Mouse (Mus musculus): ENCODE results near the gene Lce1k. TPM values are rescaled to one million over a fixed set of nuclear protein-coding genes. Genes with fewer than 3 reads are reported as not detected.
"Not testable (repeated sequence)": the region's sequence is repeated elsewhere in the genome, so short reads cannot be mapped to it uniquely, and the experiment has no call there.

Lce1k gene
- not detected in 2 replicates for polyA plus RNA-seq (2015; fragmentation: Nextera tagmentation; extraction: Ambion mirVana)

DNA sequence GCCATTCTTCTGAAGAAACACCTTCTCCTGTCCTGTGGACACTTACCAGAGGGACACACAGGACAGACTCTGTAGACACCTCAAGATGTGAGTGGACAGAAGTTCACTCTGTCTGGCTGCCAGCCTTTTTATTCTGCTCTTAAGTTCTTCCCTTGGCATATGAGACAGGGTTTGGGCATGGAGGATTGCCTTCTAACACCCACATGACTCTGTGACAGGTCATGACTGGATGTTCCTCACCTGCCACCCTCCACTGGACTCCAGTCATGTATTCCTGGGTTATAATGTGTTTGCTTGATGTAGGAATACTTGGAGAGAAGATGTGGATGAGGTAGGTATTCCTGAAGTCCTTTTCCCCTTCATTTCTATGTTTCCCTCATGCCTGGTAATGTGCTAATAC, at the start of gene Lce1k:
Lce1k (minus strand) TSS at position 101 of the 400 bp plus-strand sequence.
- Histone ChIP-seq H3K4me2 (ENCODE audit: low read depth, low read length) (no peak within 1 kb of the TSS), H3K4me3 (replicated peaks; ENCODE audit: low read length) (no peak within 1 kb of the TSS), H3K9me3 (replicated peaks; ENCODE audit: control insufficient read depth, low read length) (no peaks in the 10 kb centered on the region), H3K27me3 (ENCODE audit: control insufficient read depth, insufficient read depth, low read length) (no peaks in the 10 kb centered on the region), H3K27ac (ENCODE audit: low read length) (no peak within 1 kb of the TSS), H3K36me3 (ENCODE audit: control insufficient read depth, insufficient read depth, low read length) (no peaks in the 10 kb centered on the region), H3K4me1 (ENCODE audit: control insufficient read depth, insufficient read depth, low read length) (no peaks in the 10 kb centered on the region), H3K9ac (ENCODE audit: low read length) (no peak within 1 kb of the TSS)
- ATAC-seq (ENCODE audit: insufficient read depth, low FRiP score): no peak

DNA sequence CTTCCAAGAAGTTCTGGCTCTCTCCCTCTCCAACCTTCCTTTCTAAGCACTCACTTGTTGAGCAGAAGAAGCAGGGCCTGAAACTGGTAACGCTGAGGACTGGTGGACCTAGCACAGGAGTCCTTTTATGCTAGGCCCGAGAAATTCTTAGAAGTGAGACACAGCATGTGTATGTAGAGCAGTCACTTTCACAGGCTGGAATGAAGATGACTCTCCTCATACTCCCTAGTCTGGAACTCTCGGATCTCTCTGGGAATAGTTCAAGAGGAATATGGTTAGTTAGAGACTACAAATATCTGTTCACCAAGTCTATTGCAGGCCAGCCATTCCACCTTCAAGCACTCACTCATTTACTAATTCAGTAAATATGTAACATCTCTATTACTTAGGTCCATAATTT, 43.5 kb upstream of the Lce1k start, which contains the start of gene Lce1l:
Lce1l (minus strand) TSS at position 101 of the 400 bp plus-strand sequence.
- no peaks in the 10 kb centered on the region for H3K36me3 ChIP-seq (ENCODE audit: control insufficient read depth, insufficient read depth, low read length)
- WGBS: 84% methylated on average over 3 of the region's 3 CpGs
- H3K27me3 ChIP-seq (ENCODE audit: control insufficient read depth, insufficient read depth, low read length): no peaks in the 10 kb centered on the region
- H3K27ac ChIP-seq (ENCODE audit: low read length): no peak within 1 kb of the TSS
- ATAC-seq (ENCODE audit: insufficient read depth, low FRiP score): no peak
- H3K4me1 ChIP-seq (ENCODE audit: control insufficient read depth, insufficient read depth, low read length): no peaks in the 10 kb centered on the region
- H3K9ac ChIP-seq (ENCODE audit: low read length): no peak within 1 kb of the TSS
- H3K4me3 ChIP-seq (replicated peaks; ENCODE audit: low read length): no peak within 1 kb of the TSS
- H3K9me3 ChIP-seq (replicated peaks; ENCODE audit: control insufficient read depth, low read length): no peaks in the 10 kb centered on the region
- no peak within 1 kb of the TSS for H3K4me2 ChIP-seq (ENCODE audit: low read depth, low read length)

DNA sequence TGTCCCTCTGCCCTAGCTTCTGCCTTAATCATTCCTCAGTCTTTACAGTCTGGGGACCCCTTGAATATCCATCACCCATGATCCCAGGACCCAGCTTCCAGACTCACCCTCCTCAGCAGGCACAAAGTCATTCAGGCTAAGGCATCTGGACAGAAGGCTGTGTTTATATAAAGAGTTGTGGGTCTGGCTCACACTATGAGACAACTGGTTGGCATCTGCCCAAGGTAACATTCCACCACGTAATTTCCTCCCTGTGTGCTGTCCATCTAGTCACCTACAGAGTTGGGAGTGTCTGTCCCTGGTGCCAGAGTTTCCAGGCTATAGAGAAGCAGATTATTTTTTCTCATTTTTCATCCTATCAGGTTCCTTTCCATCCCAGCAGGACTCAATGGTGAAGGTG, 19.4 kb upstream of the Lce1k start, which contains the start of gene Kprp:
Kprp (minus strand) TSS at position 140 of the 400 bp plus-strand sequence.
- no peaks in the 10 kb centered on the region for H3K36me3 ChIP-seq (ENCODE audit: control insufficient read depth, insufficient read depth, low read length)
- no peaks in the 10 kb centered on the region for H3K4me1 ChIP-seq (ENCODE audit: control insufficient read depth, insufficient read depth, low read length)
- no peak within 1 kb of the TSS for H3K27ac ChIP-seq (ENCODE audit: low read length)
- H3K27me3 ChIP-seq (ENCODE audit: control insufficient read depth, insufficient read depth, low read length): no peaks in the 10 kb centered on the region
- no peak within 1 kb of the TSS for H3K4me2 ChIP-seq (ENCODE audit: low read depth, low read length)
- H3K4me3 ChIP-seq (replicated peaks; ENCODE audit: low read length): no peak within 1 kb of the TSS
- no peak for ATAC-seq (ENCODE audit: insufficient read depth, low FRiP score)
- no peaks in the 10 kb centered on the region for H3K9me3 ChIP-seq (replicated peaks; ENCODE audit: control insufficient read depth, low read length)
- H3K9ac ChIP-seq (ENCODE audit: low read length): no peak within 1 kb of the TSS
- 26% methylated on average over 1 of the region's 1 CpGs for WGBS

DNA sequence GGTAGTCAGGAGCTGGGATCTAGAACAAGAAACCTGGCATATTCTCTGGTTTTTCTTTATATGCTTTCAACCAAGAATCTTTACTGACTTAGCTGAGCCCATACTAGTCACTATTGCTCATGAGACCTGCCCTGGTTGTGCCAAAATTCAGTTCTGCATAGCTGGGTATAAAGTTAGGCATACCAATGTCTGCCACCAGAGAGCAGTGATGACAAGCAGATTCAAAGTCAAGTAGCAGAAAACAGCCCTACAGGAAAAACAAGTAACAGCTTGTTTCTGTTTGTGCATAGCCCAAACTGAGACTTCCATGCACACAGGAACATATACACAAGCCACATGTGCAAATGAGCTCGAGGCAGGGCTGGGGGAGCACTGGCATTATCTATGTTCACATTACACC, 18.1 kb upstream of the Lce1k start:
- no peaks in the 10 kb centered on the region for H3K4me1 ChIP-seq (ENCODE audit: control insufficient read depth, insufficient read depth, low read length)
- no peak overlapping the region for H3K4me2 ChIP-seq (ENCODE audit: low read depth, low read length)
- no peak for ATAC-seq (ENCODE audit: insufficient read depth, low FRiP score)
- H3K27me3 ChIP-seq (ENCODE audit: control insufficient read depth, insufficient read depth, low read length): no peaks in the 10 kb centered on the region
- no peak overlapping the region for H3K9ac ChIP-seq (ENCODE audit: low read length)
- H3K27ac ChIP-seq (ENCODE audit: low read length): no peak overlapping the region
- H3K4me3 ChIP-seq (replicated peaks; ENCODE audit: low read length): no peak overlapping the region
- H3K9me3 ChIP-seq (replicated peaks; ENCODE audit: control insufficient read depth, low read length): no peaks in the 10 kb centered on the region
- no peaks in the 10 kb centered on the region for H3K36me3 ChIP-seq (ENCODE audit: control insufficient read depth, insufficient read depth, low read length)
- 23% methylated on average over 1 of the region's 1 CpGs for WGBS

DNA sequence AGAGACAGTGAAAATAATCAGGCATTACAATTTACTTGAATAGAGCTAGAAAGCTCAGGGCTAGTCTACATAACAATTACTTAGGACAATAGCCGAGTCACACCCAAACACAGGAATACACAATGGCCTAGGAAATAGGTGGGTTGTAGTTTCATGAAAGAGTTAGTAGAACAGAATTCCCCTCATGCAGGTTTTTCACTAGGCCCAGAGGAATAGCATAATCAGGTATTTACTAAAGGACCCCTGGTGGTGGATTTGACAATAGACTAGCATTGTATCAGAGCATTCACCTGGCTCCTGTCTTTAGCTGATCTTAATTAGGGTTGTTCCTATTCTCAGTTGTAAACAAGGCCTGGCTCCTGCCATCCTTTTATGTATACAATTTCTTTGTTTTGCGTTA, 8.3 kb upstream of the Lce1k start:
- H3K9ac ChIP-seq (ENCODE audit: low read length); H3K4me2 ChIP-seq (ENCODE audit: low read depth, low read length); H3K27me3 ChIP-seq (ENCODE audit: control insufficient read depth, insufficient read depth, low read length); ATAC-seq (ENCODE audit: insufficient read depth, low FRiP score); H3K4me1 ChIP-seq (ENCODE audit: control insufficient read depth, insufficient read depth, low read length); H3K36me3 ChIP-seq (ENCODE audit: control insufficient read depth, insufficient read depth, low read length); H3K9me3 ChIP-seq (replicated peaks; ENCODE audit: control insufficient read depth, low read length); H3K27ac ChIP-seq (ENCODE audit: low read length); H3K4me3 ChIP-seq (replicated peaks; ENCODE audit: low read length): not testable (repeated sequence)
- 86% methylated on average over 2 of the region's 2 CpGs for WGBS

DNA sequence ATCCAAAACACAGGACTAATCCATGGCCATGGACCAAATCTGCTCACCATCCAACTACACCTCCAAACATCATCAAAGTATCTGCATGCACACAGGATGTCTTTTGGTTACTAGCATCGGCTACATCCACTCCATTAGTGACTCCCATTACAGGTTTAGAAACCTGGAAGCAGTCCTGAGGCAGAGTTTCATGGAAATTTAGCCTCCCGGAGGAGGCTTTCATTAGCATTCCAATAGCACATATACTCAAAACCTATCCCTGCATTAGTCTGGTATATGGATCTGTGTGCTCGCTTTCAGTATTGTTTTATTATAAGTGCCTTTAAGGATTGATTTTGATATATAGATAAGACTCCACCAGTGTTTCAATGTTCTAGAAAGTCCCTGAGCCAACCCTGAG, 7.9 kb upstream of the Lce1k start:
- WGBS: 87% methylated on average over 3 of the region's 3 CpGs
- H3K4me2 ChIP-seq (ENCODE audit: low read depth, low read length): no peak overlapping the region
- H3K4me3 ChIP-seq (replicated peaks; ENCODE audit: low read length): no peak overlapping the region
- H3K27me3 ChIP-seq (ENCODE audit: control insufficient read depth, insufficient read depth, low read length): no peaks in the 10 kb centered on the region
- H3K27ac ChIP-seq (ENCODE audit: low read length): no peak overlapping the region
- H3K36me3 ChIP-seq (ENCODE audit: control insufficient read depth, insufficient read depth, low read length): no peaks in the 10 kb centered on the region
- no peak overlapping the region for H3K9ac ChIP-seq (ENCODE audit: low read length)
- no peaks in the 10 kb centered on the region for H3K9me3 ChIP-seq (replicated peaks; ENCODE audit: control insufficient read depth, low read length)
- no peak for ATAC-seq (ENCODE audit: insufficient read depth, low FRiP score)
- no peaks in the 10 kb centered on the region for H3K4me1 ChIP-seq (ENCODE audit: control insufficient read depth, insufficient read depth, low read length)

DNA sequence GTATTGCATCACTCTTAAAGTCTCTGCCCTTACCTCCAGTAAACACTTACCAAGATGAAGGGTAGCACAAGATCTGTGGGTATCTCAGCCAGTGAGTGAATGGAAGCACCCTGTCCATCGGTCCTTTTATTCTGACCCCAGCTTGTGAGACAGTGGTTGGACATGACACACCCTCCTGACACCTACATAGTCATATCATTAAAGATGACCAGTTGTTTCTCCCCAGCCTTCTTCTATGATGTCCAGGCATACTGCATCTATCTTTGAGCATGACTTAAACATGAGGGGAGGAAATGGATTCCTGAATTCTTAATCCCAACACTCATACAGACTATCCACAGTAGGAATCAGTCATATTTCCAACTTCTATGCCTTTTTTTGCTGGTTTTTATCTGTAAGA, 17.3 kb downstream of the Lce1k start, which contains the start of gene Lce1j:
Lce1j (minus strand) TSS at position 101 of the 400 bp plus-strand sequence.
- 78% methylated on average over 1 of the region's 1 CpGs for WGBS
- H3K9ac ChIP-seq (ENCODE audit: low read length): no peak within 1 kb of the TSS
- no peaks in the 10 kb centered on the region for H3K9me3 ChIP-seq (replicated peaks; ENCODE audit: control insufficient read depth, low read length)
- no peak within 1 kb of the TSS for H3K4me3 ChIP-seq (replicated peaks; ENCODE audit: low read length)
- no peaks in the 10 kb centered on the region for H3K36me3 ChIP-seq (ENCODE audit: control insufficient read depth, insufficient read depth, low read length)
- H3K27me3 ChIP-seq (ENCODE audit: control insufficient read depth, insufficient read depth, low read length): no peaks in the 10 kb centered on the region
- no peaks in the 10 kb centered on the region for H3K4me1 ChIP-seq (ENCODE audit: control insufficient read depth, insufficient read depth, low read length)
- H3K4me2 ChIP-seq (ENCODE audit: low read depth, low read length): no peak within 1 kb of the TSS
- no peak for ATAC-seq (ENCODE audit: insufficient read depth, low FRiP score)
- no peak within 1 kb of the TSS for H3K27ac ChIP-seq (ENCODE audit: low read length)

DNA sequence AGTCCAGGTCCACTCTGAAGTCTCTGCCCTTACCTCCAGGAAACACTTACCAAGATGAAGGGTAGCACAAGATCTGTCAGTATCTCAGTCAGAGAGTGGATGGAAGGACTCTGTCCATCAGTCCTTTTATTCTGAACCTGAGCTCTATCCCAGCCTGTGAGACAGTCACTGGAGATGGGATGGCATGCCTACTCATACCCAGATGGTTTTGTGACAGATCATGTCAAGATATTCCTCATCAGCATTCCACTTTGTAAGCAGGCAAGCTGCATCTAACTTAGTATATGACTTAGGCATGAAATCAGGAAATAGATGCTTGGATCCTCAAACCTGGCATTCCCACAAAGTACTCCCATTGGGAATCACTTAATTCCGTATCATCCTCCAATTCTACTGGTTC, 28.9 kb downstream of the Lce1k start, which contains the start of gene Lce1i:
Lce1i (minus strand) TSS at position 101 of the 400 bp plus-strand sequence.
- Histone ChIP-seq H3K9ac (ENCODE audit: low read length) (no peak within 1 kb of the TSS), H3K4me3 (replicated peaks; ENCODE audit: low read length) (no peak within 1 kb of the TSS), H3K4me2 (ENCODE audit: low read depth, low read length) (no peak within 1 kb of the TSS), H3K9me3 (replicated peaks; ENCODE audit: control insufficient read depth, low read length) (no peaks in the 10 kb centered on the region), H3K4me1 (ENCODE audit: control insufficient read depth, insufficient read depth, low read length) (no peaks in the 10 kb centered on the region), H3K36me3 (ENCODE audit: control insufficient read depth, insufficient read depth, low read length) (no peaks in the 10 kb centered on the region), H3K27me3 (ENCODE audit: control insufficient read depth, insufficient read depth, low read length) (no peaks in the 10 kb centered on the region), H3K27ac (ENCODE audit: low read length) (no peak within 1 kb of the TSS)
- WGBS: 86% methylated on average over 1 of the region's 1 CpGs
- ATAC-seq (ENCODE audit: insufficient read depth, low FRiP score): no peak

DNA sequence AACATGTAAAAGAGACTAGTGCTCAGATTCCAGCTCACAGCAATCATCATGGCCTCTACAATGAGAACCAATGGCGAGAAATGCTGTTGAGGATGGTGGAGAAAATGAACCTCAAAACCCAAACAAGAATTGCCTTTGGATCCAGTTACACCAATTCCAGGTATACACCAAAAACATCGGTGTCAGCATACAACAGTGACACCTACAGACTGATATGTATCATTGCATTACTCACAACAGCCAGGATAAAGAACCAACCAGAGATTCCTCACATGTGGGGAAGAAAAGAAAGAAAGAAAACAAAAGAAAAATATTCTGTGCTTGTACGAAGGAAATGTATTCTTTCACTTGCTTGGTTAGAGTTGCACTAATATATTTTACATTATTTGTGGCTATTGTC, 36.1 kb downstream of the Lce1k start:
- no peaks in the 10 kb centered on the region for H3K4me1 ChIP-seq (ENCODE audit: control insufficient read depth, insufficient read depth, low read length)
- ATAC-seq (ENCODE audit: insufficient read depth, low FRiP score): no peak
- H3K4me2 ChIP-seq (ENCODE audit: low read depth, low read length): no peak overlapping the region
- H3K9ac ChIP-seq (ENCODE audit: low read length): no peak overlapping the region
- H3K4me3 ChIP-seq (replicated peaks; ENCODE audit: low read length): no peak overlapping the region
- H3K36me3 ChIP-seq (ENCODE audit: control insufficient read depth, insufficient read depth, low read length): no peaks in the 10 kb centered on the region
- no peak overlapping the region for H3K27ac ChIP-seq (ENCODE audit: low read length)
- whole genome bisulfite sequencing: 14% methylated on average over 3 of the region's 3 CpGs
- no peaks in the 10 kb centered on the region for H3K27me3 ChIP-seq (ENCODE audit: control insufficient read depth, insufficient read depth, low read length)
- H3K9me3 ChIP-seq (replicated peaks; ENCODE audit: control insufficient read depth, low read length): no peaks in the 10 kb centered on the region

DNA sequence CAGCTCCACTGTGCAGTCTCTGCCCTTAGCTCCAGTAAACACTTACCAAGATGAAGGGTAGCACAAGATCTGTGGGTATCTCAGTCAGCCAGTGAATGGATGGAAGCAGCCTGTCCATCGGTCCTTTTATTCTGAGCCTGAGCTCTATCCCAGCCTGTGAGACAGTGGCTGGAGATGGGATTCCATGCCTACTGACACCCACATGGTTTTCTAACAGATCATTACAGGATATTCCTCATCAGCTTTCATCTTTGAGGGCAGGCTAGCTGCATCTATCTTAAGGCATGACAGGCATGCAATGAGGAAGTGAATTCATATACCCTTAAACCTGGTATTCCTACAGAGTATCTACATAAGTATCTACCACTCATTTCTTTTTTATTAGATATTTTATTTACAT, 42.7 kb downstream of the Lce1k start, which contains the start of gene Lce1h:
Lce1h (minus strand) TSS at position 101 of the 400 bp plus-strand sequence.
- no peaks in the 10 kb centered on the region for H3K4me1 ChIP-seq (ENCODE audit: control insufficient read depth, insufficient read depth, low read length)
- no peaks in the 10 kb centered on the region for H3K9me3 ChIP-seq (replicated peaks; ENCODE audit: control insufficient read depth, low read length)
- no peak within 1 kb of the TSS for H3K9ac ChIP-seq (ENCODE audit: low read length)
- WGBS: 90% methylated on average over 1 of the region's 1 CpGs
- no peaks in the 10 kb centered on the region for H3K36me3 ChIP-seq (ENCODE audit: control insufficient read depth, insufficient read depth, low read length)
- no peaks in the 10 kb centered on the region for H3K27me3 ChIP-seq (ENCODE audit: control insufficient read depth, insufficient read depth, low read length)
- ATAC-seq (ENCODE audit: insufficient read depth, low FRiP score): no peak
- no peak within 1 kb of the TSS for H3K27ac ChIP-seq (ENCODE audit: low read length)
- no peak within 1 kb of the TSS for H3K4me2 ChIP-seq (ENCODE audit: low read depth, low read length)
- no peak within 1 kb of the TSS for H3K4me3 ChIP-seq (replicated peaks; ENCODE audit: low read length)

Data from stomach, embryonic 16.5 days (tissue).